Mouse (Mus musculus) ES-Bruce4 (cell line): ENCODE measurements at regions not wholly inside any gene's neighbourhood (a gene's known extent, or its start where the extent isn't known, plus 50 kb on each side); places are given as distances from the start of the nearest gene placed in this dataset.

Experiments used
- H3K27ac ChIP-seq: 2 replicates; pipeline ENCODE4 v1.5.1; 2012; ENCODE audit warnings: low read length, inconsistent platforms; ENCODE audit not compliant: insufficient read depth
- H3K27me3 ChIP-seq: 2 replicates; pipeline ENCODE4 v1.6.1; 2012; ENCODE audit warnings: mild to moderate bottlenecking, low read length, inconsistent platforms; ENCODE audit not compliant: control insufficient read depth, poor library complexity, insufficient read depth, severe bottlenecking
- H3K36me3 ChIP-seq: 2 replicates; pipeline ENCODE4 v1.6.1; 2012; ENCODE audit warnings: inconsistent platforms, mild to moderate bottlenecking, low read length, moderate library complexity; ENCODE audit not compliant: control insufficient read depth, poor library complexity, insufficient read depth, severe bottlenecking
- H3K4me1 ChIP-seq: one replicate; pipeline ENCODE4 v1.8.1; 2011; ENCODE audit warnings: low read length; ENCODE audit not compliant: control insufficient read depth, insufficient read depth
- H3K4me3 ChIP-seq: 2 replicates; pipeline ENCODE4 v1.5.1; 2011; ENCODE audit warnings: low read depth, mild to moderate bottlenecking, low read length
- H3K9ac ChIP-seq: 2 replicates; pipeline ENCODE4 v1.6.1; 2012; ENCODE audit warnings: low read depth, mild to moderate bottlenecking, inconsistent platforms; ENCODE audit not compliant: poor library complexity, severe bottlenecking
- H3K9me3 ChIP-seq: replicated peaks from 2 replicates; pipeline ENCODE4 v1.6.1; 2012; ENCODE audit warnings: mild to moderate bottlenecking, low read length, inconsistent platforms; ENCODE audit not compliant: control insufficient read depth, poor library complexity, insufficient read depth, severe bottlenecking
- CTCF ChIP-seq: IDR thresholded peaks from one replicate; pipeline ENCODE4 v1.8.1; 2011; ENCODE audit warnings: low read depth, low read length
- EP300 ChIP-seq: IDR thresholded peaks from 2 replicates; pipeline ENCODE4 v1.6.1; 2011; ENCODE audit warnings: low read depth, low read length; ENCODE audit not compliant: insufficient read depth
- POLR2A ChIP-seq: IDR thresholded peaks from one replicate; pipeline ENCODE4 v1.8.1; 2011; ENCODE audit warnings: low read length; ENCODE audit not compliant: insufficient read depth

GRCm38 (mm10) chr10:98793926-98794536 is 120.2 kb upstream of the Atp2b1 start:
- Histone ChIP-seq H3K9ac (no peak overlapping the region), H3K4me1 (no peaks in the 10 kb centered on the region), H3K4me3 (no peak overlapping the region), H3K9me3 (no peaks in the 10 kb centered on the region), H3K27me3 (no peaks in the 10 kb centered on the region), H3K27ac (no peak overlapping the region), H3K36me3 (no peaks in the 10 kb centered on the region)
- no peak for TF ChIP-seq EP300
- no peak for TF ChIP-seq POLR2A
- no peak for TF ChIP-seq CTCF

- H3K27me3 ChIP-seq = no peaks in the 10 kb centered on the region
- TF ChIP-seq CTCF (no peak), POLR2A (no peak), EP300 (no peak)
Observed at GRCm38 (mm10) chr10:98796016-98796415, 118.2 kb upstream of the Atp2b1 start.

GRCm38 (mm10) chr10:98798634-98799415 is 115.4 kb upstream of the Atp2b1 start:
- H3K9me3 ChIP-seq = no peaks in the 10 kb centered on the region
- H3K9ac ChIP-seq = no peak overlapping the region
- no peak overlapping the region for H3K27ac ChIP-seq
- no peaks in the 10 kb centered on the region for H3K4me1 ChIP-seq
- no peaks in the 10 kb centered on the region for H3K27me3 ChIP-seq
- TF ChIP-seq EP300 = no peak
- TF ChIP-seq CTCF = no peak
- TF ChIP-seq POLR2A = no peak
- no peaks in the 10 kb centered on the region for H3K36me3 ChIP-seq
- no peak overlapping the region for H3K4me3 ChIP-seq

More at GRCm38 (mm10) chr10:98796016-98796415, 118.2 kb upstream of the Atp2b1 start:
- no peaks in the 10 kb centered on the region for H3K36me3 ChIP-seq
- no peak overlapping the region for H3K4me3 ChIP-seq
- no peak overlapping the region for H3K27ac ChIP-seq
- no peaks in the 10 kb centered on the region for H3K4me1 ChIP-seq
- H3K9ac ChIP-seq = no peak overlapping the region
- no peaks in the 10 kb centered on the region for H3K9me3 ChIP-seq

GRCm38 (mm10) chr10:98799830-98800229 is 114.4 kb upstream of the Atp2b1 start:
- Histone ChIP-seq H3K27me3 (no peaks in the 10 kb centered on the region), H3K36me3 (no peaks in the 10 kb centered on the region), H3K27ac (no peak overlapping the region), H3K9me3 (no peaks in the 10 kb centered on the region), H3K9ac (no peak overlapping the region), H3K4me3 (no peak overlapping the region), H3K4me1 (no peaks in the 10 kb centered on the region)
- TF ChIP-seq CTCF (no peak), POLR2A (no peak)

- H3K4me3 ChIP-seq = no peak overlapping the region
Observed at GRCm38 (mm10) chr10:98800949-98801348, 113.3 kb upstream of the Atp2b1 start.

GRCm38 (mm10) chr10:98805013-98805412 is 109.2 kb upstream of the Atp2b1 start:
- Histone ChIP-seq H3K9me3 (no peaks in the 10 kb centered on the region), H3K27me3 (no peaks in the 10 kb centered on the region), H3K36me3 (no peaks in the 10 kb centered on the region), H3K4me3 (no peak overlapping the region), H3K4me1 (no peaks in the 10 kb centered on the region), H3K27ac (no peak overlapping the region), H3K9ac (no peak overlapping the region)
- TF ChIP-seq EP300 (no peak), CTCF (no peak), POLR2A (no peak)

More at GRCm38 (mm10) chr10:98800949-98801348, 113.3 kb upstream of the Atp2b1 start:
- Histone ChIP-seq H3K4me1 (no peaks in the 10 kb centered on the region), H3K27ac (no peak overlapping the region), H3K27me3 (no peaks in the 10 kb centered on the region), H3K9ac (no peak overlapping the region), H3K9me3 (no peaks in the 10 kb centered on the region), H3K36me3 (no peaks in the 10 kb centered on the region)
- TF ChIP-seq POLR2A = no peak
- no peak for TF ChIP-seq CTCF
- no peak for TF ChIP-seq EP300
